Mouse (Mus musculus) CD4-positive helper T cell, adult 2 months (primary cell): Measurements from ENCODE around the gene Loxl4.

Source experiments
- DNase-seq: peaks from one replicate; pipeline ENCODE4 v3.0.0-alpha.2; 2012; ENCODE audit warnings: low read depth, missing footprints, low spot score

Loxl4 gene

DNA sequence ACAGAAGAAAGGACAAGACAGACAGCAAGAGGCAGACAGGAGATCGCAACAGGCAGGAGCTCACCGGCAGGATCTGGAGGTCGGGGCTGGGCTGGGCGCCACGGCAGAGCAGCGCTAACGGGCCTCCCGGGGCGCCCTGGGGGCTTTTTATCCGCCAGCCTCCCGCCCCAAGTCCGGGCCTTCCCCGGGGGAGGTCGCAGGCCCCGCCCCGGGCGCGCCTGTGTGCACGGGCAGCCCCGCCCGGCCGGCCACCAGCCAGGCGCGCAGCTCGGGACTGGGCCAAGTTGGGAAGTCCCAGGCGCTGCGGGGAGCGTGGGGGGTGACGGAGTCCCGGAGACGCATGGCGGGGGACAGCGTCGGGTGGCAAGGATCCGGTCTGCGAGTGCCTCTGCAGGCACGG lies at the start of gene Loxl4:
Loxl4 (minus strand) TSS at position 160 of the 400 bp plus-strand sequence.
- no peak for DNase-seq

DNA sequence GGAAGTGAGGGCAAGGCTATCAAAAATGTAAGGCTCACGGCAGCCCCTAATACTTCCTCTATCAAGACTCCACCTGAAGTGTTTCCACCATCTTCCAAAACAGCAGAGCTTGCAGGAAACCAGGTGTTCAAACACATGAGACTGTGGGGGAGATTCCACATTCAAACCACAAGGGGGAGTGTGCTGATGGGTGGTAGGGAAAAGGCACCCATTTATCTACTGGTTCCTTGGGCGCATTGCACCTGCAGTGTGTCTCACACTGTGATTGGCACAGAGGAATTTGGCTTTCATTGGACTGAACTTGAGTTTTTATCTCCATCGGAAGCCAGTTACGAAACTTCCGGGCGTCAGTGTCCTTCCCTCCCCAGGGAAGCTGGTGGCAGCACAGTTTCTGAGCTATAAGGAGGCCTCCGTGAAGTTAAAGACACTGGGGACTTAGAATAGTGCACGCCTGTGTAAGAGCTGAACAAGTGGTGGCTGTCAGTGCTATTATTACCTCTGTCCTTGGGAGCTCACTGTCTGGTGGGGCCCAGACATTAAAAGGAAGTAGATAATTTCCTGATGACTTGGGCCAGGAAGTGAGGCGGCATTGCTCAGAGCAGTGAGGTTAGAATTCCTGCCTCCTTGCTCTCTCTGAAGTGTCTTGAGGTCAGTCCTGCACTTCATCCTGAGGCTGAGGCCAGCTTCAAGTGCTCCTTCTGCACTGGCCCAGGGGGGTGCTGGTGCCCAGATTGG lies 49.0 kb upstream of the Loxl4 start:
- peak; percentile 9 for DNase-seq

DNA sequence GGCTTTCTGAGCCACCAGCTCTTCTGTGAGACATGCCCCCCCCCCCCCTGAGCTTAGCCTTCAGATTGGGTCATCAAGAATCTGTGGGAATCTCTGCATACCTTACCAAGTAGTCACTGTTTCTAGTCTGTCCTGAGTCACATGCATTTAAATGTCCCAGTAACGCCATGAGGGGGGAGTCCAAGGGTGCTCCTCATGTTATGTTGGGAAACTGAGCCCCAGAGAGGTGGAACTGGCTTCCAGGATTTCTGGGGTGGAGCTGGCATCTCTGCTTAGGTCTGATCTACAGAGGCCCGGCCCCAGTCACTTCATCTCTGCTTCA lies 47.6 kb upstream of the Loxl4 start:
- no peak for DNase-seq

DNA sequence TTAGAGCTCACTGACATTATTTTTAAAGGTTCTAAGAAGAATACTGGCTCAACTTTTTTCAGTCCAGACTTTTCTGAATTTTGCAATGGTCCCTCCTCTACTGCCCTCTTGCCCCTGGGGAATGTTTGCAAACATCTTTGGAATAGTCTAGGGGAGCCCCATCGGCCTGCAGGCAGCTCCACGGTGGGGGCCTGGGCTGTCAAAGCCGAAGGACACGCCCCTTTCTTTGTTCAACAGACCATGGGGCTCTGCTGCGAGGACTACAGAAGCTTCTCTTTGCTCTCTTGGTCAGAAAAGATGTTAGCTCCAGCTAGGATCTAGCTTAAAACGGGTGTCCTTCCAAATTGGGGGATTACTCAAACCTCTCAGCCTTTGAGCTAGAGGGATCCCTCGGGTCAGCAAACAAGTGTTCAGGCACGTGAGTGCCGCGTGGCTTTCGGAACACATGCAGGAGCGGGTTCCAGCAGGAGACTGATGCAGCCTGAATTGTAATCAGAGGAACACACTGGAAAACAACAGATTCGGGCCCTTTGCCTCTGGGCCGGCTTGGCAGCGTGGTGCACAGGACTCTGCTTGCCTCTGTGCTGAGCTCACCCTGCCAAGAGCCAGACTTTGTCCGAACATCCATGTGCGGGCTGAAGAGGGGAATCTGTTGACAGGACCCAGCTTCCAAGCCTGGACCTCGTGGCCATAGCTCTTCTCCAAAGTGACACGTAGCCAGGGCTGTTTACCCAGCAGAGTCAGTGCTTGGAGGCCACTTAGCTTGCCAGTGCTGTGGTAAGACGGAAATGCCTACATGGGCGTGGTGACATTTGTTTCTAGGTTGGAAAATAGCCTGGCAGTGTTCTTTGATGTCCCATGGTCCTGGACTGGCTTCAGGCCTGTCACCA lies 47.0 kb upstream of the Loxl4 start:
- DNase-seq: no peak

DNA sequence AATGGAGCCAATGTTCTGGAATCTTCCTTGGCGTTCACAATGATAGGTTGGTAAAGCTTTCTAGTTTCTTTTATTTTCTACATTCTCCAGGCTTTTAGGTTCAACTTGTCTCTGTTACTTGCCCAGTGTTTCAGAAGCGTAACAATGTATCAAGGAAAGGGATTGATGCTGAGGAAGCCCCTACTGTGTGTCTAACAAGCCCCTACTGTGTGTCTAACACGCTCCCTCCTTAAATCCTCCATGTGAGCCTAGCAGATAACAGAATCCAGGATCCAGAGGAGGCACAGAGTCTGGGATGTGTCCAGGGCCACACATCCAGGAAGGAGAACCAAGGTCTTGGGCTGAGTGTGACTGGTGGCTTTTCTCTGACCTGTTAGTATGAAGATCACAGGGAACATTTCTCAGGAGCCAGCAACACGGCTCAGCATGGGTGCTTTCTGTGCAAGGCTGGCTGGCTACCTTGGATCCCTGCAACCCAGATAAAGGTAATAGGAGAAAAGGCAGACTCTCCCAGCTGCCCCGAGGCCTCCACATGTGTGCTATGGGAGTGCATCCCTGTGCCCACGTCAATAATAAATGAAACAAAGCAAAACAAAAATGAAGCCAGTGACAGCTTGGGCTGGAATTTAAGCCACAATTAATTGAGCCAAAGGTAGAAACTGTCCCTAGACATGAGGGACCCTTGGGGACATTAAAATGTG lies 46.0 kb upstream of the Loxl4 start:
- DNase-seq: no peak

DNA sequence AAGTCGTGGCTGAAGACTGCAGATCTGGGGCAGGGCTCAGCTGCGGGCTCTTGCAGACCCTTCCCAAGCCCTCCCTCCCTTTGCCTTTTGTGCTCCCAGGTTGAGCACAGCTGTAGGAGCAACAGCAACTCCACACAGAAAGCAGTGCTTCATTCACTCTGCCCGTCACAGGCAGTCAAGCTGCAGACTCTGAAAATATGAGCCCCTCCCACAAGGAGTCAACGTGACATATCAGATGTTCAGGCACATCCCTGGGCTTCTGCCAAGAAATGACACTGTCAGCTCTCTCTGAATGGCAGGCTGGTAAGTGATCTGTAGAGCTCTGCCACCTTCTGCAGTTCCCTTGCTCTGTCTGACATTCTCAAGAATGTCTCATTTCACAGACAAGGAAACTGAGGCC lies 45.2 kb upstream of the Loxl4 start:
- no peak for DNase-seq

DNA sequence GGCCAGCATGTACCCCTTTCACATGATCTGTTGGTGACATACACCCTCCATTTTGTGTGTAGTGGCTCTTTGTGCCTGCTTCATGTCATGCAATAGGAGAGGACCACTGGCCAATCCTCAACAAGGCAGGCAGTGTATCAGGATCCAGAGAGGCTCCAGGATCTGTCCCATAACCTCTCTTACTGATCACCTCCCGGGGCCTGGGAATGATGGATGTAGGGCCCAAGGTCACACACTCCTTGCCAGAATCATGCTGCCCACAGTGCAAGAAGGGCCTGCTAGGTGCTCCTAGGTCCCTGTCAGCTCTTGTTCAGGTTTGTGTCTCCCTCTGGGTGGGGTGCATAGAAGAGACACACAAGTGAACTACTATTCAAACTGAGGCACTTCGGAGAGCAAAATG lies 44.7 kb upstream of the Loxl4 start:
- DNase-seq: no peak

DNA sequence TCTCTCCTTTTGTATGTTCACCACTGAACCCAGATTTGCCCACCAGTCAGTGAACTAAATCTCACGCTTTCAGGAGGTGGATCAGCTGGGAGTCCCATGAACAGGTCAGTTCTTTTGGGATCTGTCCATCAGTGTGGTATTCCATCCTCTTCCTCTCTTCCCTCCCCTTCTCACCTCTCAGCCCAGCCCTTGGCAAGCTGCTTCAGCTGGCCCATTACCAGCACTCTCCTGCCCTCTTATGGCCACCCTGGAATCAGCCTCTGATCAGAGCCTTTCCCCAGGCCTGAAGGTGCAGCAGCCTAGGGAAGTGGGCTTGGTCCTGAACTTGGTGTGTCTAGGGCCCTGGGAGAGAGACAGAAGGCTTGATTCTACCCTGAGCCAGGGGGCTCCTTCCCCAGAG lies 42.4 kb upstream of the Loxl4 start:
- DNase-seq: no peak

DNA sequence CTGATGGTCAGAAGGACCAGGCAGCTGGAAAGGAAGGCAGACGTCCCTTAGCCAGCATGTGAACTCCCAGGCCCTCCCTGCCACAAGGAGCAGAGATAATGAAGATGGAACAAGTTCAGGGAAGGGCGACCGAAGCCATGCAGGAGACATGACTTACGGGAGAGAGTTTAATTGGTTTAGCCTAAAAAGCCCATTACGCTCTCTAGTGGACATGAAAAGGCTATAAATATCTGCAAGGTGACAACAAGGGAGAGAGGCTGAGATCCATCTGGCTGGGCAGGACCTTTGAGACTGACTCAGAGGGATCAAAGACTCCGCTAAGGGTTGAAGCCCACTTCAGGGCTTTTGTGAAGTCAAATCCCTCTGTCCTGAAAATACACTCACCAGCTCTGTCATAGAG lies 40.5 kb upstream of the Loxl4 start:
- no peak for DNase-seq

DNA sequence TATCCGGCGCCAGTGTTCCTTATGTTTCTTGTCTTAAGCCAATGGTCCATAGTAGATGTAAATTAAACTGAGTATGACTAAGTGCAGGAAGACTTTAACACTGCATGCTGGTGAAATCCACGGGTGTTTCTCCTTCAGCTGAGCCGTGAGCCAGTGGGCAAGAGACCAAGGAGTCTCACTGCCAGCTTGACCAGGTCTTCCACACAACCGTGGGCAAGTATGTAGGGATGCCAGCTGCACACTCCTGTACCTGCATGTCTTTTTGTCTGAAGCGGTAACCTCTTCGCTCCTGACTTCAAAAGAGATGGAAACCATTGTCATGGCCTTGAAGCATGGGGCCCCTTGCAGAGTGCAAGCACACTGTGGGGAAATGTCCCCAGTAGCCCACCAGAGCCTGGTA lies 39.8 kb upstream of the Loxl4 start:
- DNase-seq: no peak

DNA sequence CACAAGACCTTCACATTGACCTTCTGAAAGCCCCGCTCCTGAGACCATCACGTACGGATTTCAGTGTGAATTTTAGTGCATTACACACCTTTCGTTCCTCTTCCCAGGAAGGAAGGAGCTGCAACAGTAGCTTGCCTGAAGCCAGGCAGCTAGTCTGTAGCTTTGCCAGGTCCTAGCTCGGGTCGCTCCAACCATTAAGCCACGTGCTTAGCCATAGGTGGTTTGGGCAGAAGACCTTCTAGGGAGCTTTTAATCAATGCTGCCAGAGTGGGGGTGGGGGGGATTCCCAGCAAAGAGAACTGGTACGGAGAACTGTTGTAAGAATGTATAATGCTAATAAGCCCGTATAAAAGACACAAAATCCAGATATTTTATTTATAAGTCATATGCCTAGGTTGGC lies 27.6 kb upstream of the Loxl4 start:
- no peak for DNase-seq

DNA sequence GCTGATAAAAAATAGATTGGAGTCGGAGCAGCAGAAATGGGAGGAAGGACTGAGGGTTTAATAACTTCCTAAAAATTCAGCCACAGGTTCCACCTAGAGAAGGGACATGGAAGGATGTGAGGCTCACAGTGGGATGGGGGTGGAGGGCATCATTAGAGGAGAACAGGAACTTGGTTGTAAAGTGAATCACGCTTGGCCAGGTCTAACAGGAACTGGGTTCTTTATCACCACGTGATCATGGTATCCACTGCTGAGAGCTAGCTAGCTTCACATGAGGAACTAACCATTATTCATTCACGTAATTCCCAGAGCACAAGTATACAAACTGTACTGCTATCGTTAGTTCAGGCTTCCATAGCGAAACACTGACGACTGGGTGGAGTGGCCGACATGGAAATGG lies 26.9 kb upstream of the Loxl4 start:
- no peak for DNase-seq

DNA sequence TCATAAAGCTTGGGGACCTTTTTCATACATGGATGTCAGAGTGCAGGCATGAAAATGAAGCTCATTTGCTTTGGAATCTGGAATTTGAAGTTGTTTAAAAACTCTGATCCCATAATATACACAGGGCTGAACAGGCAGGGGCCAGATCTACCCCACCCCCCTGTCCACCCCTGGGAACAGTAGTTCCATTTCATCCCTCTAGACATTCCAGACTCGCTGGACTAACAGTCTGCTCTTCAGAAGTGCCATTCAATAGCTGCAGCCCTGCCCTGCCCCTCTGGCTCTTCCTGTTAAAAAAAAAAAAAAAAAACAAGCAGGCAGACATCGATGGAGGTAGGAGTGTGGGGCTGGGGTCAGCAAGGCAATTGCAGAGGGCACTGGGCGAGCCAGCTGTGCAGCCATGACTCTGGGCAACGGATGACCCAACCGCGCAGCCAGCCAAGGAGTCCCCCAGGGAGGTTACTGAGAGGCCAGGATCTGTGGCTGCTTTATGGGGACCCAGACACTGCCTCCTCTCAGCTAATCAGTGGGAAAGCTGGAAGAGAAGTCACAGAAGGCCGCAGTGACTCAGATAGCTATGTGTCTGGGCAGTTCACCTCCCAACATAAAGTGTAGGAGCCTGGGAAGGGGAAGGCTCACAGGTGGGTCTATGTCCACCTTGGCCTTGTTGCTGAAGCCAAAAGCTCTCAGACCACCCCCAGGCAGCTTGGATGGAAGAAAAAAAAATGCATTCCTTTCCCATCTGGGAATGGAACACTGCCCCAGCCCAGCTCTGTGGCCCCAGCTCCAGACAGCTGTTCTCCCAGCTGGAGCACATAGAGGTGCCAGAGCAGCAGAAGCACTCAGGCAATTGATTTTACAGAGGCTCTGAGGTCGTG lies 26.2 kb upstream of the Loxl4 start:
- DNase-seq: no peak

DNA sequence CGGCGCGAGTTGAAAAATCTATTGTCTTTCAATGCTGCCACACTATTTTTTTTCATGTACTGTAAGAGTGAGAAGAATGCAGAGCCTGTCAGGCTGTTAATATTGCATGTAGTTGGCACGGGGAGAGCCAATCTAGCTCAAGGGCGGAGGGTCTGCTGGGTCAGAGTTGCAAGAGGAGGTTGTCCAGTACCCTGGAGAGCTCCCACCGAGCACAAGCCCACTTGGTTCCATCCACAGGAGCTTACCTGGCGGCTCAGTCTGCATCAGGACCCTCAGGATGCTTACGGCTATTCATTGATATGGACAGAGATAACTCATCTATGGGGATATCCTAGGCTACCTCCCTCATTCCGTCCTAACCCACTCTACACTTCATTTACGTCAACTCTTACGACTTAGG lies 24.0 kb upstream of the Loxl4 start:
- no peak for DNase-seq

DNA sequence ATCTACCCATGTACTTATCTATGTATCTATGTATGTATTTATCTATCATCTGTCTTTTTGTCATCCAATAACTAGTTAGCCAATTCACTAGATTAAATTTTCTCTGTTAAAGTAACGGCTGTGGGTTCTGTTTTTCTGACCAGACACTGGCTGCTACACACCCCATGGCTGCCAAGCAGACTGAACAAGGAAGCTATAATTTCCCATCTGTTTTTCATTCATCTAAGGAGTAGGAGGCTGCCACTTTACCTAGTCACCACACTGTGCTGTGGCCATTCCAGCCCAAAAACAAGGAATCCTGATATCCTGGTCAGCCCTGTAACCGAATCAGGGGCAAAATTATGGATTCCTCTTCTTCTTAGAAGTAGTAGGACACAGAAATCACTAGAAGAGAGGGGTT lies 21.0 kb upstream of the Loxl4 start:
- no peak for DNase-seq

DNA sequence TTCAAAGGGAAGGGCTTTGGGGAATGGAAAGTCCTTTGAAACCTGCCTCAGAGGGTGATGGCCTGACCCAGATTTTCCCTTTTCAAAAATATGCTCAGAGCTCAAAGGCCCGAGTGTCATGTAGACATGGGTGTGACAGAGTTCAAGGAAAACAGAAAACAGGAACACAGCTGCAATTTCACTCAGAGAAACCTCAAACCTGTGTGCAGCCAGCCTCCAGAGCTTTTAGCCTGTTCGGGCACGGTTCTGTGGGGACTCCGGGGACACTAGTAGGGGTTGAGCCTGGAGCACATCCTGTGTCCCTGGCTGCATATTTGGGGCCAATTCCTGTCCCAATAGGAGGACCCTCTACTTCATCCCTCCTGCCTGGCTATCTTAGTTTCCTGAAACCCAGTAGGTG lies 19.7 kb upstream of the Loxl4 start:
- no peak for DNase-seq

DNA sequence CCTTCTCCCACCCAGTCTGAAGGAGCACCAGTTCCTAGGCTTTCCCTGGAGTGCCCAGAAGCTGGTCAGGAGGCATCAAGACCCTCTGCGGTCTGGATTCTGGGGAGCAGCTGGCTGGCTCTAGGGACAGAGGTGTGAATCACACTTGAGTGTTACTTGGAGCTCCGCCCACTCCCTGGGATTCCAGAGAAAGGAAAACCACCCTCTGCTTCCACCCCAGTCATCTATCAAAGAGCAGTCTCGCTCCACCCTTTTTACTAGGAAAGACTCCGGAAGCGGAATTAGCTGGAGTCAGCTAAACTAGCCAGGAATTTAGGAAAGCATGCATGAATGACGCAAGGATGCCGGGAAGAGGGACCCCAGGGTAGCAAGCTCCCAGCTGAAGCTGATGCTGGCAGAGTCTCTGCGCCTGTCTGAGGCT lies 18.9 kb upstream of the Loxl4 start:
- no peak for DNase-seq

DNA sequence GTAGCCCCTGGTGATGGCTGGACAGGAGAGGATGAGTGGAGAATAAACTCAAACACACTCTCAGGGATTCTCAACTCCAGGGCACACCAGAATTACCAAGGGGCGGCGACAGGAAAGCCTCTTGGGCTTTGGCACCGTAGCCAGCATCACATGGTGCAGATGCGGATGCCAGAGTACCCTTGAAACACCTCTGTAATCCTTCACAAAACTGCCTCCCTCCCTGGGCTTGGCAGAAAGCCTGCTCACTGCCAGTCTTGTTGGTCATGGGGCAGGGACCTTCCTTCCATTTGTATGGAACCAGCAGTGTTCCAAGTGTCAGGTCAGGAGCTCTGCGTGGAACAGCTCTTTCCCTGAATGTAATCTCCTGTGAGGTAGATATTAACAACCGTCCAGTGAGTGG lies 15.5 kb upstream of the Loxl4 start:
- DNase-seq: no peak

DNA sequence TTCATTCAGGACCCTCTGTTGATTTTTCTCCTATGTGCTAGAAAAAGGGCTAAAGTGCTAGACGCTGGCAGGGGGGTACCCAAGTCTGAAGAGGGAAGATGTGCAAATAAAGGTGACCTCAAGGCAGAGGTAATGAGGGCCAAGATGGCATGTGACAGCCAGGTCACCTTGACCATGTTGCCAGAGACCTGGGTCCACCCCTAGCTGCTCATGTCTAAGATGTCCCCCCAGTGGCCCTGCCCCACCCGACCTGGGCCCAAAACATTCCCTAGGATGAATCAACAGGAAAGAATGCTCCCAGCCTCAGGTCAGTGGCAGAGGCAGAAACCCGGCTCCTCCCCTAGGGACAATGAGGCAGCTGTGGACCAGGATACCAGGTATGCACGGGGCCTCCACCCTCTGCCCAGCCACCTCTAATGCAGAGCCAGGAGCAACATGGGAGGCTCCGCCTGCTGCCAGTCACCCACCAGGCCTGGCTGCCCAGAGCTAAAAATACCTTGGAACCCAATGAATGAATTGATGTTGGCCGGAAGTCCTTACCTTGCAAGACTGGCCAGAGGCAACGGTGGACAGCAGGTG lies 1.1 kb upstream of the Loxl4 start:
- no peak for DNase-seq

DNA sequence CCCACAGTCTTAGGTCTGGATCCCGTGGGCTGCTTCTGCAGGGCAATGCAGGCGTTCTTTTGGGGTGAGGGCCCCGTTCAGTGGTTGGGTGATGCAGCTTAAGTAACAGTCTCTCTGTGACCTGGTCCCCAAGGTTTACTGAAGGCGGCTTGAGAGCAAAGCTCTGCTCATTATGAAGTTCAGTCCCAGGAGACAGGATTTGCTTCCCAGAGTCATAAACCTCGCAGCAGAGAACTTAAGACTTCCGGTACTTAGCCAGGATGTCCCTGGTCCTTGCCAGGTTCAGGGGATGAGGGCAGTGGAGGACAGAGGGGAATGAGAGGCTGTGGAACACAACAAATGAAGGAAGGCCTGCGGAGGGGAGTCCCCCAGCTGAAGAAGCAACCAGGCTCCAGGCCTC lies 503 bp upstream of the Loxl4 start:
- no peak for DNase-seq

DNA sequence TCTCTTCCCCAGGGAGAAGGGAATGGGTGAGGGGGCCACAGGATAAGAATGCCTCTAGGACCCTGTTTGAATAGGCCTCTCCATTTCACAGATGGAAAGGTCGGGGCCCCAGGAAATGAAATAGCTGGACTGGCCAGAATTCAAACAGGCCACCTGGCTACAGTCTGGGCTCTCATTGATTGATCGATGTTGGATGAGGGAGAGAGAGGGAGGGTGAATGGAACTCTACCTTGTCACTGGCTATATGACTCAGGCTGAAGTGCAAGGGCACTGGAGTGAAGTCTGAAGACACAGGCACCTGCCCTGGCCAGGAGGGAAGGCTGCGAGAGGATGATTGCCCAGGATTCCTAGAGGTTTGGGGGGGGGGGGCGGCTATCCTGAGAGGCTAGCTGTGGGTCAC lies 867 bp downstream of the Loxl4 start:
- DNase-seq: no peak
